8 mouse cellular contexts compared by ENCODE assay signal in genomic region chr3:101280348-101281311, GRCm38 (mm10). TPM values are rescaled to one million over a fixed set of nuclear protein-coding genes. Genes with fewer than 3 reads are reported as not detected.
DNase-seq lines count a peak whose midpoint lies in the region; ATAC-seq lines count a peak whose summit lies in the region.

No protein-coding gene starts in this region.

- no peak overlapping the region for H3K27ac ChIP-seq in midbrain, embryonic 11.5 days (ENCODE audit: low read depth, low read length)
- no peak overlapping the region for H3K27ac ChIP-seq in midbrain, embryonic 16.5 days (ENCODE audit: low read length)

- H3K27me3 ChIP-seq in midbrain, embryonic 11.5 days (ENCODE audit: control insufficient read depth, insufficient read depth, low read length) = no peaks in the 10 kb centered on the region
- no peaks in the 10 kb centered on the region for H3K27me3 ChIP-seq in midbrain, embryonic 16.5 days (ENCODE audit: control insufficient read depth, insufficient read depth, low read depth, low read length)

- DNase-seq in midbrain, embryonic 11.5 days (ENCODE audit: low spot score, missing footprints) = no peak
- DNase-seq in gastrocnemius, postnatal 14 days = peak; percentile 85
- DNase-seq in lung, postnatal 25 days (ENCODE audit: low spot score) = peak; percentile 73
- DNase-seq in urinary bladder, adult 2 months (ENCODE audit: low spot score) = peak; percentile 30
- DNase-seq in frontal cortex, postnatal 36 days (ENCODE audit: low spot score in 2 of 2) = no peak

- intact Hi-C loops in gastrocnemius, postnatal 14 days (cut with DNase I; ENCODE audit: low total_unique reads) = no loop called here

- 0 out of 2 replicates have a peak, but pooled peaks have one; percentile 16 for ATAC-seq in midbrain, embryonic 11.5 days (ENCODE audit: low FRiP score)
- ATAC-seq in midbrain, embryonic 16.5 days = no peak
- ATAC-seq in inflammation-experienced regulatory T-cells, adult 6 months = peak; percentile 72
- ATAC-seq in megakaryocyte-erythroid progenitor cell, adult 5-6 weeks (replicated peaks; ENCODE audit: low FRiP score, low TSS enrichment, poor library complexity, severe bottlenecking) = no peak

- no peaks in the 10 kb centered on the region for H3K9me3 ChIP-seq in midbrain, embryonic 11.5 days (ENCODE audit: control insufficient read depth, low read length)
- no peaks in the 10 kb centered on the region for H3K9me3 ChIP-seq in midbrain, embryonic 16.5 days (replicated peaks; ENCODE audit: control insufficient read depth, low read length, poor library complexity, severe bottlenecking)

- H3K9ac ChIP-seq in midbrain, embryonic 11.5 days (ENCODE audit: low read length) = no peak overlapping the region
- no peak overlapping the region for H3K9ac ChIP-seq in midbrain, embryonic 16.5 days (ENCODE audit: low read depth, low read length)

- no peaks in the 10 kb centered on the region for H3K36me3 ChIP-seq in midbrain, embryonic 11.5 days (ENCODE audit: control insufficient read depth, insufficient read depth, low read length)
- no peaks in the 10 kb centered on the region for H3K36me3 ChIP-seq in midbrain, embryonic 16.5 days (ENCODE audit: control insufficient read depth, insufficient read depth, low read length)

- no peak overlapping the region for H3K4me3 ChIP-seq in midbrain, embryonic 11.5 days (ENCODE audit: low read depth, low read length)
- no peak overlapping the region for H3K4me3 ChIP-seq in midbrain, embryonic 16.5 days (ENCODE audit: low read depth, low read length)

- 65% methylated on average over 15 of the region's 15 CpGs for WGBS in midbrain, embryonic 11.5 days
- WGBS in midbrain, embryonic 16.5 days = 59% methylated on average over 15 of the region's 15 CpGs

- no peak overlapping the region for H3K4me2 ChIP-seq in midbrain, embryonic 11.5 days
- no peak overlapping the region for H3K4me2 ChIP-seq in midbrain, embryonic 16.5 days (ENCODE audit: low read length)

- no peaks in the 10 kb centered on the region; the same call in 1 of the 2 replicates for H3K4me1 ChIP-seq in midbrain, embryonic 11.5 days (ENCODE audit: control insufficient read depth, insufficient read depth, low read length)
- peaks cover 3% of the 10 kb centered on the region; the same call in 1 of the 2 replicates for H3K4me1 ChIP-seq in midbrain, embryonic 16.5 days (ENCODE audit: control insufficient read depth, insufficient read depth, low read length)

RNA-seq across cellular contexts. Expression of gene Cd2, which starts 7.1 kb away (rescaled TPM):
- polyA plus RNA-seq in midbrain, embryonic 11.5 days (2014; fragmentation: Nextera tagmentation; extraction: Ambion mirVana) = 0.28 TPM in 1 of 2 replicates, not detected in the other
- not detected in 2 replicates for polyA plus RNA-seq in midbrain, embryonic 16.5 days (2015; fragmentation: Nextera tagmentation; extraction: Ambion mirVana)
- under 1 TPM in 1 of 2 experiments, not detected in 1; 0.18 TPM for total RNA-seq in gastrocnemius, postnatal 14 days (2021)
- 1,000 to 10,000 TPM; 1,311 to 1,764 (median 1,493) TPM for polyA plus RNA-seq in inflammation-experienced regulatory T-cells, adult 6 months (2017; shearing (Covaris generic))
- 2.1 and 2.4 TPM in 2 replicates for polyA plus RNA-seq in urinary bladder, adult 2 months (2012; rRNA removed)
- total RNA-seq in megakaryocyte-erythroid progenitor cell, adult 5-6 weeks (2014; fragmentation: Nextera tagmentation) = 0.35 and 6.1 TPM in 2 replicates
- 0.19 and 14.4 TPM in 2 replicates for total RNA-seq in megakaryocyte-erythroid progenitor cell, adult 5-6 weeks (2017)

Comparison
In these comparisons a context has a peak if more than half of its experiments do, and no peak if none do; other contexts are left out.
1. ATAC-seq: peak in midbrain, embryonic 11.5 days (single experiment) and inflammation-experienced regulatory T-cells, adult 6 months (single experiment); none in midbrain, embryonic 16.5 days (single experiment) and megakaryocyte-erythroid progenitor cell, adult 5-6 weeks (single experiment).
2. DNase-seq: peak in gastrocnemius, postnatal 14 days (single experiment), lung, postnatal 25 days (single experiment) and urinary bladder, adult 2 months (single experiment); none in midbrain, embryonic 11.5 days (single experiment) and frontal cortex, postnatal 36 days (0 of 2).
3. RNA of gene Cd2, which starts 7.1 kb away (polyA plus RNA-seq): 1,311 to 1,764 TPM in inflammation-experienced regulatory T-cells, adult 6 months; 2.1 to 2.4 TPM in urinary bladder, adult 2 months, not detected in midbrain, embryonic 16.5 days and 0.28 TPM in midbrain, embryonic 11.5 days; every median in the first group is over 100 times any median in the second.